Mouse (Mus musculus): ENCODE data around the gene Crim1. TPM values are rescaled to one million over a fixed set of nuclear protein-coding genes. Genes with fewer than 3 reads are reported as not detected.

Crim1 gene
- polyA plus RNA-seq, 1 experiment from 2014 or later: 5.6 TPM

DNA sequence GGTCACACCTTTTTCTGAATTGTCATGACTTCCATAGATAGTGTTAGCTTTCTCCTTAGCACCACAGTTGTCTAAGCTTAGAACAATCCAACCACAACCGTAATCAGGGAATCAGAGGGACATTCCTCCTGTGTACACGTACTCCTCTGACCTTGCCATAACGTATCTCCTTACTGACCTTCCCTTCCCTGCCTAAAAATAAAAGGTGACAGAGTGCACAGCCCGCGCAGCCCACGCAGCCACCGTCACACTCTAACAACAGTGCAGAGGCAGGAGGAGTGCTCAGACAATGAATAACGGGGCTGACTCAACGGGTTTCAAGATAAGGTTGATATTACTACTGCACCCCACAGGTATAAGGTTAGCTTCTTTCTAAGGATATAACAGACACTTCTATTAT is 203.8 kb downstream of the Crim1 start:
- no peaks in the 10 kb centered on the region for H3K9me3 ChIP-seq
- no peak for ATAC-seq (ENCODE audit: insufficient number of reproducible peaks, insufficient read depth, low FRiP score, low TSS enrichment, low read depth)
- H3K4me3 ChIP-seq (replicated peaks): no peak overlapping the region
- peaks cover 6% of the 10 kb centered on the region; the same call in 1 of the 2 replicates for H3K4me1 ChIP-seq (replicated peaks)
- H3K27ac ChIP-seq: no peak overlapping the region
- no peaks in the 10 kb centered on the region for H3K27me3 ChIP-seq
- H3K4me2 ChIP-seq: no peak overlapping the region
- H3K36me3 ChIP-seq: peaks cover 40% of the 10 kb centered on the region
- no peak overlapping the region for H3K9ac ChIP-seq (replicated peaks)
- WGBS: 88% methylated on average over 9 of the region's 9 CpGs

DNA sequence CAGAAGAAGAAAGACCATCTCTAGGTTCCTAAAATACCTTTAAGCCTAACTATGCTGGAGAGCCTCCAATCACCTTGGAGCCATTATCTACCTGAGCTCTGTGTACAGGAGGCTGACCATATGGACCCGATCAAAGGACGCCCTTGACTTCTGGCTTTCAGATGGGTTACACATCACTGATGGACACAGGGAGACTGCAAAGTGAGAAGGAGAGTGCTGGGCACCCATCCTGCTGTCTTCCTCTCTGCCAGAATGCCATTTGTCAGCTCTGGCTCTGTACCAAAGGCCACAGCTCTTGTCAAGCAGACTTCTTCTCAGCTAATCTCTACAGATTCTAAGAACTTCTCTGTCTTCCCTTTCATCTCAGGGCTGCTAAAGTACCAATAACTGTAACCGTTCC is 205.3 kb downstream of the Crim1 start:
- Histone ChIP-seq H3K27ac (no peak overlapping the region), H3K27me3 (no peaks in the 10 kb centered on the region), H3K36me3 (peaks cover 36% of the 10 kb centered on the region), H3K9ac (replicated peaks) (no peak overlapping the region), H3K4me1 (replicated peaks) (peaks cover 13% of the 10 kb centered on the region; the same call in 1 of the 2 replicates), H3K4me2 (no peak overlapping the region), H3K4me3 (replicated peaks) (no peak overlapping the region), H3K9me3 (no peaks in the 10 kb centered on the region)
- WGBS: 92% methylated on average over 3 of the region's 3 CpGs
- ATAC-seq (ENCODE audit: insufficient number of reproducible peaks, insufficient read depth, low FRiP score, low TSS enrichment, low read depth): no peak

DNA sequence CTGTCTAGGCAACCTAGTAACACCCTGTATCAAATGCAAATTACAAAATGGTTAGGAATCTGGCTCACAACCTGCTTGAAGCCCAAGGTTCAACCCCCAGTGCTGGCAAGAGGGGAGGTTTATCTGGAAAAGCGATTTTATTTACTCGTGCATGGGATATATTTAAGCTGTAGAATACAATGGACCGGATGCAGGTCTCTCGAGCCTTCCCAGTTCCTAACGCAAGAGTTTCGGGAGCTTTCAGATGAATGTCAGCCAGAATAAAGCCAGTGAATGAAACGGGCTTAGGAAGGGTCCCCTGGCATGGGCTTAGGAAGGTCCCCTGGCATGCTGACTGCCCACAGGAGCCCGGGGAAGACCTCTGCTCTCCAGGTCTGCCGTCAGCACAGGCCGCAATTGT is 206.8 kb downstream of the Crim1 start:
- 91% methylated on average over 10 of the region's 10 CpGs for WGBS
- Histone ChIP-seq H3K27me3 (no peaks in the 10 kb centered on the region), H3K27ac (no peak overlapping the region), H3K9ac (replicated peaks) (no peak overlapping the region), H3K4me3 (replicated peaks) (no peak overlapping the region), H3K4me2 (no peak overlapping the region), H3K36me3 (peaks cover 28% of the 10 kb centered on the region), H3K4me1 (replicated peaks) (peaks cover 16% of the 10 kb centered on the region; the same call in 1 of the 2 replicates), H3K9me3 (no peaks in the 10 kb centered on the region)
- ATAC-seq (ENCODE audit: insufficient number of reproducible peaks, insufficient read depth, low FRiP score, low TSS enrichment, low read depth): no peak

DNA sequence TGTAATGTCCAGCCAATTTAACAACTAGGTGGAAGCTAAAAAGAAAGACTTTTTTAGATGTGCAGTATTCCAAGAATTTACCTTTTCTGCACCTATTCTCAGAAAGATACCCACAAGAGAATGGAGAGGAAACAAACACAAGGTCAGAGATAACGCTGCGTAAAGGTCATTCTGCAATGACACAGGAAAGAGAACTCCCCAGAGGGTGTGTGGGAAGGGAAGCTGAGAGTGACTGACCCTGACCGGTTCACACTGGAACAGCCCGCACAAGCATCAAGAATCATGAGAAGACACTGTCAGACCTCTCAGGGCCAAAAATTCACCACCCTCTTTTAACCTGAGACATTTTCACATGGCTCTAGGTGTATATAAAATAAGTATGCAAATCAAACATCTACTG is 207.5 kb downstream of the Crim1 start:
- Histone ChIP-seq H3K27me3 (no peaks in the 10 kb centered on the region), H3K4me3 (replicated peaks) (no peak overlapping the region), H3K9me3 (no peaks in the 10 kb centered on the region), H3K27ac (no peak overlapping the region), H3K4me2 (no peak overlapping the region), H3K4me1 (replicated peaks) (peaks cover 16% of the 10 kb centered on the region; the same call in 1 of the 2 replicates), H3K9ac (replicated peaks) (no peak overlapping the region), H3K36me3 (peaks cover 23% of the 10 kb centered on the region)
- no peak for ATAC-seq (ENCODE audit: insufficient number of reproducible peaks, insufficient read depth, low FRiP score, low TSS enrichment, low read depth)
- 83% methylated on average over 4 of the region's 4 CpGs for WGBS

DNA sequence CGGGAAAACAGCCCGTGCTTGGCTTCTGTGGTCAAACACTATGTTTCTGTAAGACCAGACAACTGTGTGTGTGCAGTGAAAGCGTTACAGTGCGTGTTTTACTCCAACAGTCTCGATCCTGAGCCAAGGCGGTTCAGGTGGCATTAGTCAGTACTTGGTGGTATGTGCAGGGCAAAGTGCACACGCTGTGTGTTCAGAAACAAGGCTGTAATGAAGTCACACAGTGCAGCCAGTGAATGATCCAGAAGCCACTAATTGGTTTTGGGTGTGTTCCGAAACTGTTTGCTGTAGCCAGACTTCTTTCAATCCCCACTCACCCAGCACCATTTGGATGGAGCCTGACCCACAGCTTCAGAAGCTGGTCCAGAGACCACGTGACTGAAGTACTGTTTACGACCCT is 208.3 kb downstream of the Crim1 start:
- peaks cover 16% of the 10 kb centered on the region; the same call in 1 of the 2 replicates for H3K4me1 ChIP-seq (replicated peaks)
- 80% methylated on average over 10 of the region's 10 CpGs for WGBS
- no peaks in the 10 kb centered on the region for H3K27me3 ChIP-seq
- H3K27ac ChIP-seq: no peak overlapping the region
- H3K9ac ChIP-seq (replicated peaks): no peak overlapping the region
- H3K4me2 ChIP-seq: no peak overlapping the region
- no peaks in the 10 kb centered on the region for H3K9me3 ChIP-seq
- H3K36me3 ChIP-seq: peaks cover 21% of the 10 kb centered on the region
- H3K4me3 ChIP-seq (replicated peaks): no peak overlapping the region
- ATAC-seq (ENCODE audit: insufficient number of reproducible peaks, insufficient read depth, low FRiP score, low TSS enrichment, low read depth): peak; percentile 59; the same call in 1 of the 2 replicates

DNA sequence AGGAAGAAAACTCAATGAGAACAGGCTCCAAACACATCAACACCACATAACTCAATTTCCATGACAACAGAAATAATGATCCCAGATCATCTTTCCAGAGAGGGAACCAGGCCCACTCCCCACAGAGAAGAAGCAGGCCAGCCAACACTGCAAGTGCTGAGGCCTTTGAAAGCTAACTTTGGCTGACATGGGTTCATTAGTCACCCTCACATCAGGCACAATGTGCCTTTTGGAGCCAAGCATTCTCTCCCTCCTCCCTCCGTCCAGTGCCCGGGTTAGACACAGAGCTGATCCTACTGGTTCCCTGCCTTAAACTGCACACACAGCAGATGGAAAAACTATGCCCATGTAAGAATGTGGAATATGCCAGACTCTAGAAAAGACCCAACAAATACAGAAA is 209.9 kb downstream of the Crim1 start:
- no peak for ATAC-seq (ENCODE audit: insufficient number of reproducible peaks, insufficient read depth, low FRiP score, low TSS enrichment, low read depth)
- H3K9me3 ChIP-seq: no peaks in the 10 kb centered on the region
- H3K9ac ChIP-seq (replicated peaks): no peak overlapping the region
- H3K27ac ChIP-seq: no peak overlapping the region
- 76% methylated on average over 2 of the region's 2 CpGs for WGBS
- H3K27me3 ChIP-seq: no peaks in the 10 kb centered on the region
- H3K4me3 ChIP-seq (replicated peaks): no peak overlapping the region
- H3K4me2 ChIP-seq: no peak overlapping the region
- peaks cover 23% of the 10 kb centered on the region; the same call in 1 of the 2 replicates for H3K4me1 ChIP-seq (replicated peaks)
- H3K36me3 ChIP-seq: peaks cover 6% of the 10 kb centered on the region; the same call in 1 of the 2 replicates

DNA sequence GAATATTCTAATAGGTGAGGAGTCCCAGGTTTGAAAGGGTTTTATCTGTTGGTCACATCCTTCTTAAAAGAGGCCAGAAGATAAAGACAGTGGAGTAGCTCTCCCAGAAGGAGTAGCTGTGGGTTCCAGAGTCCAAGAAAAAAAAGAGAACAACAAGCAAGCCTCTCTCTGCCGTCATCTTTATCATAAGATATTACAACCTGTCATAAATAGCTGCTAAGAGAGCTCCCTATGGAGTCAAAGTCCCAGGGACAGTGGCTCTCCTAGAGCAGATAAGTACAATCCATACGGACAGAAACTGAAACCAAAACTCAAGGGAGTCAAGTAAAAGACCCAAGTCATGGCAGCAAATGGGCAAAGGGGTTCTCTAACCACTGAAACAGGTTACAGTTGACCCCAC is 215.2 kb downstream of the Crim1 start:
- Histone ChIP-seq H3K36me3 (peaks cover 6% of the 10 kb centered on the region; the same call in 1 of the 2 replicates), H3K9me3 (no peaks in the 10 kb centered on the region), H3K27me3 (no peaks in the 10 kb centered on the region), H3K4me1 (replicated peaks) (0 out of 2 replicates have a peak, but pooled peaks cover 19% of the 10 kb centered on the region), H3K27ac (no peak overlapping the region), H3K9ac (replicated peaks) (no peak overlapping the region), H3K4me3 (replicated peaks) (no peak overlapping the region), H3K4me2 (no peak overlapping the region)
- WGBS: 86% methylated on average over 2 of the region's 2 CpGs
- no peak for ATAC-seq (ENCODE audit: insufficient number of reproducible peaks, insufficient read depth, low FRiP score, low TSS enrichment, low read depth)

DNA sequence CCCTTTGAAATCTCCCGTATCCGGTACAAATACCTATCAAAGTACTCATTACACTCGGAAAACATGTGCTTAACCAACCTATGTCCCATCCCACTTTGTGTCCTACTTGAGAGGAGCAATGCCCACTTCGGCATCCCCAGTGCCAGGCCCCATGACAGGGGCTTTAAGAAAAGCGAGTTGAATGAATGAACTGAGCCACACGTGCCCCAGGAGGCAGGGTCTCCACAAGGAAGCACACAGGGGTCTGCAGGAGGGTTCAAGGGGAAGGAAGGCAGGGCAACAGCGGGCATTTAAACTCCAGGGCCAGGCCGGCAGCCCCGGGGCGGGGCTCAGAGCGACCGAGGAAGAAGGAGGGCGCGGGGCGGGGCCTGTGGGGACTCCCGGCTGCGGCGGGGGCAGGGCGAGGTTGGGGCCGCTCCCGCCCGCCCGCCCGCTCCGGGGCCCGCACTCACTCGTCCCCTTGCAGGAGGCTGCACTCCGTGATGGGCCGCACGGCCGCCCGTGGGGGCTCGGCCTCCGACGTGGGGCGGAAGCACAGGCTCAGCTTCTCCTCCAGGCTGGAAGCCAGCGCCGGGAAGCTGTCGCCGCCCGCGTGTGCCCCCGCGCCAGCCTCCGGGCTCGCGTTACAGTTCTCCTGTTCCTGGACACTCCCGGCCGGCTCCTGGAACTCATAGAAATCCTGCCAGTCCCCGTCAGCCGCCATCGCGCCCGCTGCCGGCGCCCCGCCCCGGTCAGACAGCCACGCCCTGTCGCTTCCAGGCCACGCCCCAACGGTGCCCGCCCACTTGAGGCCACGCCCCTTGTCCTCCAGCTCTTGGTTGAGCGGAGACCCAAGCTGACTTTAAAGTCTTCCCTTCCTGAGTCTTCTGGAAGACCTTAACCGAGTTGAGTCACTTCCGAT is 217.6 kb downstream of the Crim1 start, which contains the start of gene Fez2:
Gene Fez2 (minus strand): TSS at position 772 of the 901 bp plus-strand sequence.
- Histone ChIP-seq H3K9me3 (no peaks in the 10 kb centered on the region), H3K4me3 (replicated peaks) (peak within 1 kb of the TSS; percentile 78), H3K4me2 (peak within 1 kb of the TSS; percentile 71), H3K36me3 (no peaks in the 10 kb centered on the region), H3K27me3 (no peaks in the 10 kb centered on the region), H3K27ac (peak within 1 kb of the TSS; percentile 96), H3K4me1 (replicated peaks) (0 out of 2 replicates have a peak, but pooled peaks cover 16% of the 10 kb centered on the region), H3K9ac (replicated peaks) (peak within 1 kb of the TSS; percentile 84)
- under 1% methylated on average over 60 of the region's 67 CpGs for WGBS
- peak; percentile 94 for ATAC-seq (ENCODE audit: insufficient number of reproducible peaks, insufficient read depth, low FRiP score, low TSS enrichment, low read depth)

DNA sequence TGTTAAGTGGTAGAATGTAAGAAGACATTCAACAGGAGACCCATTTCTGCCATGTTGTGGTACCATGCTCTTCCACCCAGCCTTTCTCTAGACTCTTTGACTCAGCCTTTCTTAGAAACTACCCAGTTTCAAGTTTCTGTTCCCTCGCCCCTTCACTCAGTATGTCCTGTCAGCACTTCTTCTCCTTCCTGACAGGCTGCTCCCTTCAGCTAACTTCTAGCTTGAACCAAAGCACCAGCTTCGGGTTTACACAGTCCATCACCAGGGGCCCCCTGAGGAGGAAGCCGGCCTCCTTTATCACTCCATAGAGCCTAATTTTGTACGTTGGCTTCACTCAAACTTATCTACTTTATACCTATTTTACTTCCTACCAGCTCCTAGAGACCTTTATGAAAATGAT is 219.2 kb downstream of the Crim1 start:
- 79% methylated on average over 4 of the region's 4 CpGs for WGBS
- no peak overlapping the region for H3K4me2 ChIP-seq
- no peaks in the 10 kb centered on the region for H3K27me3 ChIP-seq
- no peaks in the 10 kb centered on the region for H3K36me3 ChIP-seq
- H3K4me3 ChIP-seq (replicated peaks): no peak overlapping the region
- no peaks in the 10 kb centered on the region for H3K9me3 ChIP-seq
- H3K4me1 ChIP-seq (replicated peaks): 0 out of 2 replicates have a peak, but pooled peaks cover 12% of the 10 kb centered on the region
- no peak overlapping the region for H3K9ac ChIP-seq (replicated peaks)
- H3K27ac ChIP-seq: no peak overlapping the region
- no peak for ATAC-seq (ENCODE audit: insufficient number of reproducible peaks, insufficient read depth, low FRiP score, low TSS enrichment, low read depth)

DNA sequence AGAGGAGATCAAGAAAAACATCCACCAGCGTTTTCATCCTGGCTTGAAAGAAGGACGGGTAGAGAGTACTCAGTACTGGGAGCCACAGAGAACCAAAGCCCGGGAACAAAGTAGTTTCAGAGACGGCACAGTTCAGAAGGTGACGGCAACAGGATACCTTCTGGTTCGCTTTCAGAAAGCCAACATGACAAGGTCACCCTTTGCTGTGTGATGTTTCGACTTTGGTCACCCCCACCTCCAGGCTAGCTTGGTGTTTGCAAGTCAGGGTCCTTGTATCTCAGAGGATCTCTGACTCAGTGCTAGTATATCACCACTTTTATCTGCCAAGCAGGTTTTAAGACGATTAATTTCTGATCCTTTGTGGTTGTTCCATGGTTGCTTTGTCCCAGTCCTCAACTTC is 225.0 kb downstream of the Crim1 start:
- 83% methylated on average over 8 of the region's 8 CpGs for WGBS
- no peak for ATAC-seq (ENCODE audit: insufficient number of reproducible peaks, insufficient read depth, low FRiP score, low TSS enrichment, low read depth)

More for the DNA sequence above, 225.0 kb downstream of the Crim1 start:
- no peaks in the 10 kb centered on the region for H3K4me1 ChIP-seq (replicated peaks)
- H3K9ac ChIP-seq (replicated peaks): no peak overlapping the region
- H3K27me3 ChIP-seq: no peaks in the 10 kb centered on the region
- H3K36me3 ChIP-seq: no peaks in the 10 kb centered on the region
- H3K27ac ChIP-seq: no peak overlapping the region
- no peak overlapping the region for H3K4me2 ChIP-seq
- H3K4me3 ChIP-seq (replicated peaks): no peak overlapping the region
- H3K9me3 ChIP-seq: 0 out of 2 replicates have a peak, but pooled peaks cover 6% of the 10 kb centered on the region
